Mouse (Mus musculus) MN1 (cell line): ENCODE data around the gene 2310061N02Rik.
"Not testable (repeated sequence)": the region's sequence is repeated elsewhere in the genome, so short reads cannot be mapped to it uniquely, and the experiment has no call there.

ENCODE experiments used
- DNase-seq: peaks from one replicate; pipeline ENCODE4 v3.0.0-alpha.2; 2016; ENCODE audit warnings: low spot score

The 2310061N02Rik gene

DNA sequence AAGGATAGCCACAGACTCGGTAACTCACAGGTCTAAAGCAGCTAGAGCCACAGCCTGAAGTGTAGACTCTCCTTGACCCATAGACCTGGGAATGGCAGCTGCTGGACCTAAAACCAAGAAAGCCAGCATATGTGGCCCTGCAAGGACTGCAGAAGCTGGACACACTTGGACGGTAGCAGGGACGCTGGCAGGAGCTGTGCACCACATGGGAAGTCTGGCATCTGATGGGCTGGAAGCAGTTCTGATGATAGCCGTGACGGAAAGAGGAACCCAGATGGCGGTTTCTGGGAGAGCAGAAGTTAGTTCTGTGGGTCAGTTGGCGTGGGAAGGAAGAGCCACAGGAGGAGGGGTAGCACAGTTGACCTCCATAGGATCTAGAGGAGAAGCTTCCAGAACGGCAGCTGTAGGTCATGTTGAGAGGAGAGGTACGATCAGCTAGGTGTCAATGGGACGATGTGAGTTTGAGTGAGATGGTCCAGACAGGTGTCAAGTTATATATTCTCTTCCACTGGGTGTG is at the start of gene 2310061N02Rik:
2310061N02Rik (minus strand) TSS at position 467 of the 517 bp plus-strand sequence.
- DNase-seq: no peak

DNA sequence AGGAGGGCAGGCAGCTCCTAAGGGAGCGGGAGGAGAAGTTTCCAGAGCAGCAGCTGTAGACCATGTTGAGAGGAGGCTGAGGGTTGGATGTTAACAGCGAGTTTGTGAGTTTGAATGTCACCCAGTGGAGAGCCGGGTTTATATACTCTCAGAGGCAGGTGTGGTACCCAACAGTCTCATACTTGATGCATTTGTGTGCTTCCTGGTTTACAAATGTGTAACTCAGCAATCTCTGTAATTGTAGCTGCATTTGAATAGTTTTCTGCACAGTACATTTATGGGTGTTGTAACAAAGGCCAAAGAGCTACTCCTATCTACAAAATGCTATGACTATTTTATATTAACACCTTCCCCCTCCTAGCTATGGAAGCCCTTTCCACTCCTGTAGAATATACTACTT is 43.8 kb upstream of the 2310061N02Rik start, which contains the start of gene Krtap13:
Krtap13 (minus strand) TSS at position 101 of the 400 bp plus-strand sequence.
- not testable (repeated sequence) for DNase-seq

DNA sequence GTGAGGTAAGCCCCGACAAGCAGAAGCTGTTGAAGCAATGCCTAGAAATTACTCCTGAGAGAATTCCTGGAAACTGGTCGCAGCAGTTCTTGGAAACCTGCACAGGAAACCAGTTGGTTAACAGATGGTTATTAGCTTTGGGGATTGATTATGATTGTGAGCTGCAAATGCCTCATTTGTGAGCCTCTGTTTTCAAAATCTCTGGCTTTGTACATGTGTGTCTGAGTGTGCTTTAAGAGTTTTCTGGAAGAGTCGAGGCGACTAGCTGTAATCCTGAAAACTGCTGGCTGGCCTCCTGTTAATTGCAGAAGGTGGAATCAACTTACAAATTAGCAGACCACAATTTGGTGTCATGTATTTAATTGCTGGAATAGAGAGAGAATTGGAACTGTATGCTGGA is 40.2 kb upstream of the 2310061N02Rik start:
- DNase-seq: no peak

DNA sequence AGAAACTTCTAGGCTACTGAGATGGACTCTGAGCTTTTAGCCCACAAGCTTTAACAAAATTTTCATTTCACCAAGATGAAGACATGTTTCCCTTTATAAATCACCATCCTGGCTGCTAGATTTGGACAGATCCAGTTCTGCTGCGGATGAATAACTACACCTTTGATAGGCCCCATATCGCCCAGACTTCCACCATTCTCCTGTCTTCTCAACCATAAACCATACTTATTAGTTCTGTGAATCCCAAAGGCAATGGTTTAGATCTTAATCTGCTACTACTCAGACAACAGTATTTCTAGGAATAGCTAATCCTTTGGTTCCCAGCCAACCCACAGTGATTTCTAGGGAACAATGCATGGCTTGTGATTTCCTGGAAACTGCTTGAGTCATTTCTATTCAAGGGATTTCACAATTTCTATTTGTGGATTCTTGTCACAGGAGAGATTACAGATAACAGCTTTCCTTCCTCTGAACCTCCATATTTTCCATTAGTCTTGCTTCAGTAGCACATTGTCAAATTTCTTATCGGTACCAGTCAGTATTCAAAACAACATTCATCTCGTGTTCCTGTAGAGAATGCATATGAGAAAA is 37.1 kb upstream of the 2310061N02Rik start:
- DNase-seq: no peak

DNA sequence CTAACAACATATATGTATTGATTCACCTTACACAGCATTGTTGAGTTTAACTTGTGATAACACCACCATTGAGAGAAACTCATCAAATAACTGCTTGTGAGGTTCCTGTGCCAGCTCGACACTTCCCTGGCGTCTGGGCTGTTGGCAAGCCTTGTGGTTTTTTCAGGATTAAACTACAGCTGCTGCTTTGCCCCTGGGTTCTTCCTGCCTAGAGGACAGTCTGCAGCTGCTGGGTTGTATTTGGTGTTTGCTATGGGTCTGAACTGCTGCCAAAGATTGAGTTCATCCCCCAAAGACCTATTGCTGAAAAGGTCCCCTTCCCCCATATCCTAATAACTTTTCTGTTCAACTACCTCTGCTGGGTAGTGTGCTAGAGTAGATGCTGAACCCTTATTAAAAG is 27.6 kb upstream of the 2310061N02Rik start:
- no peak for DNase-seq

DNA sequence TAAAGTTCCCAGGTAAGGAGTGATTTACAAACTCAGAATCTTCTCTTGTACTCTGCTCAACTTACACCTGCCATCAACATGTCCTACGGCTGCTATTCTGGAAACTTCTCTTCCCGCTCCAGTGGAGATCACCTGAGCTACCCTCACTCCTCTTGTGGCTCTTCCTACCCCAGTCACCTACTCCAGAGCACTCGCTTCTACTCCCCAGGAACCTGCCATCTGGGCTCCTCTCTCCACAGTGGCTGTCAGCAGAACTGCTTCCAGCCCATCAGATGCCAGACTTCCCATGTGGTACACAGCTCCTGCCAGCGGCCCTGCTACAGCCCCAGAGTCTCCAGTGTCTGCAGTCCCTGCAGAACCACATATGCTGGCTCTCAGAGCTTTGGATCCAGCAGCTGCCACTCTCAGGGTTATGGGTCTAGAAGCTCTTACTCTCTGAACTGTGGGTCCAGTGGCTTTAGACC is 21.1 kb upstream of the 2310061N02Rik start, which contains the start of gene Krtap13-1:
Krtap13-1 (plus strand) TSS at position 51 of the 464 bp plus-strand sequence.
- DNase-seq: no peak

DNA sequence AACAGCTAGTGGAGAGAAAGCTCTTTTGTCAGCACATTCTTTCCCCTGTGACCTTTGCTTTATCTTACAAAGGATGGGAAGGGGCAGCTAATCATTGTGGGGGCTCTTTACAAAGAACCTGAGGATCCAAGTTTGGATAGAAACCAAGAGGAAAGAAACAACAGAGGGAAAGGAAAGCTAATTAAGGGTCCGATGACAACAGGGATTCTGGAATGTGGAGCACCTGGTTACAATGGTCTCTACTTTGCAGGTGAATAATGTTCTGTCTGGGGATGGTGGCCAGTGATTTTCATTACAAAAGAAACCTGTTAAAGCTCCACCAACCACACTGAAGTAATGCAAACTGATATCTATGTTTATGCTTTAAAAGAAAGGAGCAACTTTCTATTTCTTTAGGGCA is 12.3 kb upstream of the 2310061N02Rik start:
- no peak for DNase-seq

DNA sequence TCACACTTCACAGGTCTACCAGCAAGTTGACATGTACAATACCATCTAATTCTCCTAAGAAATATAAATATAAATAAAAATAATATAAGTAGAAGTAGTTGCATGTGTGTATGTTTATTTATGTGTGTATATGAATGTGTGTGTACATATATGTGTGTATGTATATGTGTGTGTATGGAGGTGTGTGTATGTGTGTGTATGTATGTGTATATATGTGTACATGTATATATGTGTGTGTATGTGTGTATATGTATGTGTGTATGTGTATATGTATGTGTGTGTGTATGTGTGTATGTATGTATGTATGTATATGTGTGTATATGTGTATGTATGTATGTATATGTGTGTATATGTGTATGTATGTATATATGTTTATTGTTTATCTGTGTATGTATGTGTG is 8.8 kb upstream of the 2310061N02Rik start:
- no peak for DNase-seq

DNA sequence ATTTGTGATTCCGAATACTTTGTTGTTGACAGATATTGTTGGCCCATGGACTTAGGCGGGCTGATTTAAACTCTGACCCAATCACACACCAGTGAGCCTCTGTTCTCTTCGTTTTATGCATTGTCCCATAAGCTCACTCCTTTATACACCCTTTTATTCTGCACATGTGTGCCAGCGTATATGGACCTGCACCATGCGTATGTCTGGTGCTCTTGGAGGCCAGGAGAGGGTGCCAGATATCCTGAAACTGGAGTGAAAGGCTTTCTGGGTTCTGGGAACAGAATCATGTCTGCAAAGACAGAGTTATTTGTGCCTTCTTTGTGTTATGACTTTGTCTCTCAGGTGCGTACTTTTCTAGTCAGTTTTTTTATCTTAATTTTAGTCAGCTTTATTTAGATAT is 3.5 kb upstream of the 2310061N02Rik start:
- no peak for DNase-seq

DNA sequence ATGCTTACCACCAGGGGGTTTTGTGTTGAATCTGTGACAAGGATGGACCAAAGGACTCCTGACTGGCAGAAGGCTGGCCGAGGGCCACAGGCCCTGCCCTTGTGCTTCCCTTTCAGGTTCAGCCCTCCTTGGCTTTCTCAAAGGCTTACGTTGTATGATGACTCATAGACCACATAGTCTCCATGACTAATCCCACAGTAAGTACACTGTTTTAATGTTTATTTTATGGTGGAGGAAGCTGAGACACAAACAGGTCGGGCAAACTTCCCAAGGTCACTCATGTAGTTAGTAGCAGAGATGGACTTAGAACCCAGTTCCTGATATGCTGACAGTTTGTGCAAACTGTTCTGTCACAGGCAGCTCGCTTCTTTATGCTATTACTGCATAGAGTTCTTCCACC is 3.0 kb upstream of the 2310061N02Rik start:
- DNase-seq: no peak

DNA sequence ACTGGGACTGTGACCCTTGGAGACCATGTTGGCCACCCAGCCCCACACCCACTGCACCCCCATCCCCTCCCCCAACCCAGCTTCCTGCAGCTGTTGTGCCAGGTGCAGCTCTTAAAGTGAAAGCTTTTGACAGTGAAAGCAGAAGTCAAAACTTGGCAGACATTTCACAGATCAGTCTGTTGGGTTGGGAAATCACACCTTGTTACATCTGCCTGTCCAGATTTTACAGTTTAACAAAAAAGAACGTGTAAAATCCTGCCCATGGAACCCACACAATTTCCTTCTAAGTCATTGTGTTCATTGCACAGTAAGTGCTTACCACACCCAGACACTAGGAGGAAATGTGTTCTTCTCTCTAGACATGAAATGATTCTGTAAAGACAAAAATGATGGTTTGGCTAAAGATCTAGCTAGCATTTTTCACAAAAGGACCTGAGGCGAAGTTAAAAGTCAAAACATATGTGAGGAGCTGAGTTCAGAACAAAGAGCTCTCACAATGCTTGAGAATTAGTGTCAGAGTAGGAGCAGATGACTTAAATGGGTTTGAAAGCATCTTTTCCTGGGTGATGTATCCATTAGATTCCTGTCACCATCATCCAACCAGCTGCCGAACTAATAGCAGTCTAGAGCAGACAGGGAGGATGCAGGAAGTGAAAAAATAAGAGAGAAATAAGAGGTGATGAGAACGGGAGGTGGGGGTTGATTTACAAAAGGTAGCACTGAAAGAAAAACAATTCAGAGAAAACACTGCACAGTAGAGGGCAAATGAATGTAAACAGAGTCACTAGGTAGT is 6.5 kb downstream of the 2310061N02Rik start:
- DNase-seq: no peak

DNA sequence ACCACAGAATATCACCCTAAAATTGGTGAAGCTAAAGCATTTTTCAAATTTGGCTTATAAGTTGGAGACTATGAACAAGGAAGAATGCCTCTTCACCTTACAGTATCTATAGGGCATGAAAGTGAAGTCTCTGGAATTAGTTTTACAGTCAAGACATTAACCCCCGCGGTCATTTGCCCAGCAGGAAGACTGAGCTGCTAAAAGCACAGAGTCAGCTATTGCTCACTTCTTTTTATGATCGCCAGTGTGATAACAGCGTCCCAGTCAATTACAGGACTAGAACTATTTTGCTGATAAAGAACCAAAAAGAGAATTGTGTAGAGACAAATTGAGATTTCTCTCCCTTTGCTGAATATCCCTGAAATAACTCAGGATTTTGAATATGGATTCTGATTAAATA is 11.5 kb downstream of the 2310061N02Rik start:
- DNase-seq: no peak

DNA sequence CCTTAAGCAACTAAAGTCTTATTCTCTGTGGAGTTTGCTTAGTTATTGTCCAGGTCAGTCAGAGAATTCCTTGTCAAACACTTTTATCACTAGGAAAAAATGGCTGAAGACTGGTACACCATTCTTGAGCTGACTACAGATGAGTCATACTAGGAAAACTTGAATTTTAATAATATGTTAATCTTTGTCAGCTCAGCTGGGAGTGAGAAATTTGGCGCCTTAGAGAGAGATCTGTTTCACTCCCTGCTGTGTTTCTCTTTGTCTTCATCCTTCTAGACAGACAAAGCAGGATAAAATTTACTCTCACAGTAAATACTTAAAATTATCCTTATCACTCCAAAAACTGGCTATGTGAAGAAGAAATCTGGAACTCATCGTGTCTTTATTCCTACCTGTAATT is 26.5 kb downstream of the 2310061N02Rik start:
- DNase-seq: no peak

DNA sequence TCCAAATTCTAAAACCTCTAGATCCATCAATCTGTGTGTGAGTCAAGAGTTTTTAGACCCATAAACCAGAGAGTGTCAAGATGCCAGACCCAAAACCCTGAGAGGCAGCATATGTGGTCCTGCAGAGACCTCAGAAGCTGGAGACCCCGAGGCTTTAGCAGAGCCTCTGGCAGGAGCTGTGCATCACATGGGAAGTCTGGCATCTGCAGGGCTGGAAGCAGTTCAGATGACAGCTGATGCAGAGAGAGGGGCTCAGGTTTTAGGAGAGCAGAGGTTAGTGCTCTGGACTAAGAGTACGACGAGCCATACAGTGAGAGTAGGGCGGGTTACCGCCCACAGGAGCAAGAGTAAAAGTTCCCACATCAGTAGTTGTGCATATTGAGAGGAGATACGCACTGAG is 28.7 kb downstream of the 2310061N02Rik start:
- no peak for DNase-seq

DNA sequence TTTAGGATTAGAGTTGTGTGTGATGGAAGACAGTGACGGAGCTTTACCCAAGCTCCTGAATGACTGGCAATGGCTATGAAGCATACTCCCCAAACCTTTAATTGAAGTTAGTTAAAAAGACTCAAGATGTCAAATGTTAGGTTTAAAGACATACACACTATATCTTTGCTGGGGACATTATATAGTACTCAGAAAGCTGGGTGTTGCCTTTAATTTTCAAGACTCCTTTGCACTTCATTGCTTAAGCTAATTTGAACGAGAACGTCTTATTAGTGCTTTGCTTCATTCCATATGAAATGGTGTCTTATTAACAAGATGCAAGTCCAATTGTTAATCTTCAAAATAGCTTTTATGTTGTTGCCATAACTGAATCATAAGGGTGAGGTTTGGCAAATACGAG is 36.2 kb downstream of the 2310061N02Rik start, which contains the start of gene Krtap27-1:
Krtap27-1 (minus strand) TSS at position 101 of the 400 bp plus-strand sequence.
- no peak for DNase-seq

DNA sequence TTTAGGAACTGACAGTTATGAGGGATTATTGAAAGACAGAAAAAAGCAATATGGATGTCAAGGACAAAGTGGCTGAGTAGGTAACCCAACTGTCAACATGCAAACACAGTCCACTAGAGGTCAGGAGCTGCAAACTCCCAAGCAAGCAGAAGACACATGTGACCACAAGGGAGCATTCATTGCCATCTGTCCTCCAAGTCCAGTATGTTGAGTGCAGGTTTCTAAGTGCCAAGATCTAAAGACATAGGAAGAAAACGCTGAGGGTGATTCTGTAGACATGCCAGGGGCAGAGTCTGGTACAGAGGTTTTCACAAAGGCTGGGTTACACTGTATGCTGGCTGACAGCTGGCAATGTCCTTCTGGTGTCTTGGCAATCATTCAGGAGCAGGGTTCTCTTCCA is 50.3 kb downstream of the 2310061N02Rik start:
- no peak for DNase-seq
